Comparison of ENCODE assay signal across 22 mouse cellular contexts in the genomic region with DNA sequence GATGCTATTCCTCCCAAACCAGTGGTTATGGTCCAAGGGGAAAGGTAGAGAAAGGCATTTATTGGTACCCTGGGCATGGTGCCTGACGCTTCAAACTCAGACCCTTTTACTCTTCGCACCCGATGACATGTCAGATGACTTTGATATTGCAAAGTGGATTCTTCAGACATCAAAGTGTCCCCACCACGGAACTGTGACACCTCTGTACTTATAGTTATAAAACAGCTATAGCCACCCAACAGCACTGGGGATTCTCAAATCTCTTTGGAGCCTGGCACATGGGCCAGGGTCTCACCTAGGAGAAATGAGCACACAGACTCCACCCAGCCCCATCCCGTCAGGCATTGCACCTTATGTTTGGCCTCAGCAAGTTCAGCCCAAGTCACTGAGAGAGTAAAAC.
A peak's percentile ranks its signal among the peaks of the same experiment; 100 is the strongest.
DNase-seq lines count a peak whose midpoint lies in the region; ATAC-seq and TF ChIP-seq lines count a peak whose summit lies in the region.
"Had no signal": no experiment of that assay in that cellular context is flagged by ENCODE, and none has a peak within 500 bp of the region (broad histone marks: within the 10 kb centered on the region; RNA-seq: fewer than 3 reads in every experiment).

No protein-coding gene starts in this region.

- H3K9me3 ChIP-seq in midbrain, embryonic 10.5 days (replicated peaks) = no peaks in the 10 kb centered on the region
- H3K9me3 ChIP-seq: embryonic facial prominence, embryonic 15.5 days; forebrain, embryonic 15.5 days; heart, embryonic 13.5 days; hindbrain, embryonic 10.5 days had no signal

- peak; percentile 46 for DNase-seq in CD4-positive, CD25-positive, alpha-beta regulatory T cell, adult 2 months (ENCODE audit: low read depth, low spot score)
- DNase-seq in spleen, adult 2 months (ENCODE audit: low read depth in 1 of 2, low spot score in 2 of 2) = no peak
- no peak for DNase-seq in spleen, postnatal 14 days (ENCODE audit: low spot score in 2 of 2)
- DNase-seq in induced T-regulatory cell, adult 2 months (ENCODE audit: low read depth) = peak; percentile 45
- DNase-seq in thymus, postnatal 36 days = peak; percentile 58 to 70
- DNase-seq in midbrain, embryonic 10.5 days (ENCODE audit: low spot score) = no peak
- no peak for DNase-seq in kidney, adult 18-20 months
- DNase-seq: adrenal gland, postnatal 10 days; B cell, adult 2 months; cerebellum, adult 11 months; cerebellum, adult 8-10 months; cerebellum, postnatal 14 days; embryo, embryonic 11 days; gastrocnemius, postnatal 10 days; heart, adult 2 months; heart, postnatal 14 days had no signal

- ATAC-seq in CD4-positive, CD25-positive, alpha-beta regulatory T cell, adult 4 months = no peak
- ATAC-seq: forebrain, embryonic 15.5 days had no signal

- TF ChIP-seq POLR2A in spleen, adult 2 months (IDR thresholded peaks at IDR 0.05; ENCODE audit: low read depth, low read length) = no peak

- H3K4me1 ChIP-seq in spleen, adult 2 months (ENCODE audit: control insufficient read depth, insufficient read depth, insufficient read length) = no peaks in the 10 kb centered on the region
- peaks cover 24% of the 10 kb centered on the region for H3K4me1 ChIP-seq in midbrain, embryonic 10.5 days

- 49% methylated on average over 5 of the region's 5 CpGs for WGBS in spleen, adult 2 months
- 84% methylated on average over 5 of the region's 5 CpGs for WGBS in midbrain, embryonic 10.5 days

- H3K27ac ChIP-seq in spleen, adult 2 months (ENCODE audit: insufficient read depth, low read length) = peak overlapping the region; percentile 79
- no peak overlapping the region for H3K27ac ChIP-seq in midbrain, embryonic 10.5 days (replicated peaks)
- H3K27ac ChIP-seq: embryonic facial prominence, embryonic 15.5 days; forebrain, embryonic 15.5 days; heart, adult 2 months; heart, embryonic 13.5 days; hindbrain, embryonic 10.5 days; hindbrain, embryonic 14.5 days had no signal

- H3K4me3 ChIP-seq in spleen, adult 2 months (ENCODE audit: extremely low read depth, insufficient read depth, insufficient read length) = no peak overlapping the region
- no peak overlapping the region for H3K4me3 ChIP-seq in midbrain, embryonic 10.5 days
- H3K4me3 ChIP-seq: embryonic facial prominence, embryonic 15.5 days; forebrain, embryonic 15.5 days; heart, adult 2 months; heart, embryonic 13.5 days; hindbrain, embryonic 10.5 days had no signal

- no peaks in the 10 kb centered on the region for H3K36me3 ChIP-seq in spleen, adult 2 months (ENCODE audit: control insufficient read depth, insufficient read depth, low read length)
- no peaks in the 10 kb centered on the region for H3K36me3 ChIP-seq in midbrain, embryonic 10.5 days
- H3K36me3 ChIP-seq: embryonic facial prominence, embryonic 15.5 days; forebrain, embryonic 15.5 days; heart, embryonic 13.5 days; hindbrain, embryonic 10.5 days had no signal

- no peak for TF ChIP-seq CTCF in spleen, adult 2 months (IDR thresholded peaks at IDR 0.05; ENCODE audit: extremely low read depth, insufficient read depth, insufficient read length, insufficient replicate concordance)

- H3K27me3 ChIP-seq in spleen, adult 2 months (ENCODE audit: control insufficient read depth, insufficient read depth, low read length) = no peaks in the 10 kb centered on the region
- H3K27me3 ChIP-seq in midbrain, embryonic 10.5 days (ENCODE audit: low read depth, poor library complexity, severe bottlenecking) = peaks cover 6% of the 10 kb centered on the region
- H3K27me3 ChIP-seq: embryonic facial prominence, embryonic 15.5 days; forebrain, embryonic 15.5 days had no signal

Comparison
In these comparisons a context has a peak if more than half of its experiments do, and no peak if none do; other contexts are left out.
1. DNase-seq: peak in CD4-positive, CD25-positive, alpha-beta regulatory T cell, adult 2 months (single experiment), induced T-regulatory cell, adult 2 months (single experiment) and thymus, postnatal 36 days (2 of 2); none in spleen, adult 2 months (0 of 2), spleen, postnatal 14 days (0 of 2), midbrain, embryonic 10.5 days (single experiment) and kidney, adult 18-20 months (single experiment).